Mouse (Mus musculus): ENCODE data around the gene Il18. TPM values are rescaled to one million over a fixed set of nuclear protein-coding genes. Genes with fewer than 3 reads are reported as not detected.
"Not testable (repeated sequence)": the region's sequence is repeated elsewhere in the genome, so short reads cannot be mapped to it uniquely, and the experiment has no call there.

Il18 gene
- total and polyA plus RNA-seq, 3 experiments, result not detected

DNA sequence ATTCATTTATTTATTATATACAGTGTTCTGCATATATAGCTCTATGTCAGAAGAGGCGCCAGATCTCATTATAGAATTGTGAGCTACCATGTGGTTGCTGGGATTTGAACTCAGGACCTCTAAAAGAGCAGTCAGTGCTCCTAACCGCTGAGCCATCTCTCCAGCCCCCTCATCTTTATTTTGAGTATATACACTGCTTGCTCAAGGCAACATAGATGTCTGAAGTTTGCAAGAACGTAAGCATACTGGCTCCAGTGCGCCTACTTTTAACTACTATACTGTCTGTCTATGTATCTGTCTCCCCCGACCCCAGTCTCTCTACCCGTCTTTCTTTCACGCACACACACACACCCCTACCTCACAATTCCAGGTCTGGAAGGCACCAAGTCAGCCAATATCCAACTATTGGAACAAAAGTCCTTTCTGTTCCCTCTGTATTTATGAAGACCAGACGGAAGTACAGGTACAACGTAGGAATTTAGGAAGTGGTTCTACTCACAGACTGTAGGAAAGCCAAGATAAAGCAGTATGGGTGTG is 63.2 kb downstream of the Il18 start:
- Histone ChIP-seq H3K4me1 (ENCODE audit: insufficient read depth, low read depth, low read length) (peaks cover 34% of the 10 kb centered on the region), H3K9me3 (replicated peaks) (no peaks in the 10 kb centered on the region), H3K4me3 (ENCODE audit: low read depth, low read length) (peak overlapping the region; percentile 93), H3K36me3 (replicated peaks) (peaks cover 29% of the 10 kb centered on the region), H3K27me3 (ENCODE audit: insufficient read depth, low read length) (no peaks in the 10 kb centered on the region)
- no peak for TF ChIP-seq GATA2 (IDR thresholded peaks at IDR 0.05; ENCODE audit: borderline replicate concordance, low read depth, low read length)
- TF ChIP-seq POLR2AphosphoS5 (IDR thresholded peaks at IDR 0.05; ENCODE audit: insufficient replicate concordance, low read depth, low read length), result no peak
- no peak for TF ChIP-seq TAL1 (conservative IDR thresholded peaks at IDR 0.05; ENCODE audit: low read depth, low read length)
- TF ChIP-seq GATA1 (IDR thresholded peaks at IDR 0.05; ENCODE audit: borderline replicate concordance, low read length), result no peak
- no peak for TF ChIP-seq CTCF (IDR thresholded peaks at IDR 0.05; ENCODE audit: low read depth, low read length)
- no peak for DNase-seq (ENCODE audit: low spot score)
- ATAC-seq (ENCODE audit: extremely low read depth, insufficient number of reproducible peaks, low FRiP score, poor library complexity, severe bottlenecking), result no peak

DNA sequence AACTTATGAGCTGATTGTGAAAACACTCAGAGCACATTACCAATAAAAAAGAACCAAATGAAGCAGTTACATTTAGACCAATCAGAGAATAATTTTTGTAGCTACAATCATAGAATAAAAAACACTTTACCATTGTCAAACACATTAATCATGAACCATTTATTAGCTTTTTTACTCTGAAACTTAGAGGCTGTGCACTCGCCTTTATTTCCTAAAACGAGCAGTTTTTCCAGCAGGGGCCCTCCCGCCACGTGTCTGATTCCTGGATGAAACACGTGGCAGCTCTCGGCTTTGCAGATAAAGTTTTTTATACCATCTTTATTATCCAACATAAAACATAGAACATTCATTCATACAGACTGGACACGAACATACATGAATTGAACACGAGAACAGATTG is 76.3 kb downstream of the Il18 start:
- H3K4me3 ChIP-seq (ENCODE audit: low read depth, low read length); DNase-seq (ENCODE audit: low spot score); H3K9me3 ChIP-seq (replicated peaks); ATAC-seq (ENCODE audit: extremely low read depth, insufficient number of reproducible peaks, low FRiP score, poor library complexity, severe bottlenecking); H3K27me3 ChIP-seq (ENCODE audit: insufficient read depth, low read length): not testable (repeated sequence)
- Histone ChIP-seq H3K36me3 (replicated peaks) (peaks cover 30% of the 10 kb centered on the region), H3K4me1 (ENCODE audit: insufficient read depth, low read depth, low read length) (peaks cover 10% of the 10 kb centered on the region)

Other genes starting within 250 kb of the Il18 start
- 413 and 549 TPM in 2 replicates for gene Rpl10-ps3, start 209.9 kb upstream of the Il18 start, total RNA-seq (2014; fragmentation: Nextera tagmentation)
- gene Rpl10-ps3, start 209.9 kb upstream of the Il18 start, total RNA-seq (2017), result 205 and 318 TPM in 2 replicates
- gene Rpl10-ps3, start 209.9 kb upstream of the Il18 start, polyA plus RNA-seq (2012), result 26.8 and 29.1 TPM in 2 replicates
- gene Plet1, start 60.3 kb upstream of the Il18 start, total RNA-seq (2014; fragmentation: Nextera tagmentation), result not detected in 2 replicates
- gene Plet1, start 60.3 kb upstream of the Il18 start, total RNA-seq (2017), result 0.17 TPM in 1 of 2 replicates, not detected in the other
- 0.08 TPM in 1 of 2 replicates, not detected in the other for gene Plet1, start 60.3 kb upstream of the Il18 start, polyA plus RNA-seq (2012)
- gene Pts, start 26.1 kb upstream of the Il18 start, total RNA-seq (2014; fragmentation: Nextera tagmentation), result 43.9 and 48.2 TPM in 2 replicates
- gene Pts, start 26.1 kb upstream of the Il18 start, total RNA-seq (2017), result 52.3 and 59.4 TPM in 2 replicates
- gene Pts, start 26.1 kb upstream of the Il18 start, polyA plus RNA-seq (2012), result 7.1 and 14.6 TPM in 2 replicates
- gene Bco2, start 354 bp downstream of the Il18 start, total RNA-seq (2014; fragmentation: Nextera tagmentation), result 0.34 TPM in 1 of 2 replicates, not detected in the other
- 0.11 TPM in 1 of 2 replicates, not detected in the other for gene Bco2, start 354 bp downstream of the Il18 start, total RNA-seq (2017)
- gene Bco2, start 354 bp downstream of the Il18 start, polyA plus RNA-seq (2012), result not detected in 2 replicates
- not detected in 2 replicates for gene Tex12, start 6.5 kb downstream of the Il18 start, total RNA-seq (2014; fragmentation: Nextera tagmentation)
- gene Tex12, start 6.5 kb downstream of the Il18 start, total RNA-seq (2017), result not detected in 2 replicates
- gene Tex12, start 6.5 kb downstream of the Il18 start, polyA plus RNA-seq (2012), result not detected in 2 replicates
- 103 and 109 TPM in 2 replicates for gene Sdhd, start 49.0 kb downstream of the Il18 start, total RNA-seq (2014; fragmentation: Nextera tagmentation)
- 267 and 296 TPM in 2 replicates for gene Sdhd, start 49.0 kb downstream of the Il18 start, total RNA-seq (2017)
- gene Sdhd, start 49.0 kb downstream of the Il18 start, polyA plus RNA-seq (2012), result 32.3 and 45.2 TPM in 2 replicates
- gene Timm8b, start 49.1 kb downstream of the Il18 start, total RNA-seq (2014; fragmentation: Nextera tagmentation), result 88.9 and 111 TPM in 2 replicates
- 353 and 447 TPM in 2 replicates for gene Timm8b, start 49.1 kb downstream of the Il18 start, total RNA-seq (2017)
- 11.1 and 14.8 TPM in 2 replicates for gene Timm8b, start 49.1 kb downstream of the Il18 start, polyA plus RNA-seq (2012)
- 3.6 and 3.7 TPM in 2 replicates for gene Pih1d2, start 62.5 kb downstream of the Il18 start, total RNA-seq (2014; fragmentation: Nextera tagmentation)
- 2.5 and 6.5 TPM in 2 replicates for gene Pih1d2, start 62.5 kb downstream of the Il18 start, total RNA-seq (2017)
- gene Pih1d2, start 62.5 kb downstream of the Il18 start, polyA plus RNA-seq (2012), result 0.39 and 0.41 TPM in 2 replicates
- gene Nkapd1, start 62.6 kb downstream of the Il18 start, total RNA-seq (2014; fragmentation: Nextera tagmentation), result 45.5 and 49.7 TPM in 2 replicates
- gene Nkapd1, start 62.6 kb downstream of the Il18 start, total RNA-seq (2017), result 24.6 and 31.0 TPM in 2 replicates
- gene Nkapd1, start 62.6 kb downstream of the Il18 start, polyA plus RNA-seq (2012), result 8.0 and 9.7 TPM in 2 replicates
- 60.6 and 61.3 TPM in 2 replicates for gene Dlat, start 105.0 kb downstream of the Il18 start, total RNA-seq (2014; fragmentation: Nextera tagmentation)
- gene Dlat, start 105.0 kb downstream of the Il18 start, total RNA-seq (2017), result 55.2 and 60.0 TPM in 2 replicates
- 36.1 and 47.2 TPM in 2 replicates for gene Dlat, start 105.0 kb downstream of the Il18 start, polyA plus RNA-seq (2012)
- not detected in 2 replicates for gene Dixdc1, start 184.7 kb downstream of the Il18 start, total RNA-seq (2014; fragmentation: Nextera tagmentation)
- under 0.01 and 0.27 TPM in 2 replicates for gene Dixdc1, start 184.7 kb downstream of the Il18 start, total RNA-seq (2017)
- not detected in 2 replicates for gene Dixdc1, start 184.7 kb downstream of the Il18 start, polyA plus RNA-seq (2012)
- not detected in 2 replicates for gene 2310030G06Rik, start 191.7 kb downstream of the Il18 start, total RNA-seq (2014; fragmentation: Nextera tagmentation)
- 0.58 and 1.1 TPM in 2 replicates for gene 2310030G06Rik, start 191.7 kb downstream of the Il18 start, total RNA-seq (2017)
- gene 2310030G06Rik, start 191.7 kb downstream of the Il18 start, polyA plus RNA-seq (2012), result not detected in 2 replicates
- gene Cryab, start 196.5 kb downstream of the Il18 start, total RNA-seq (2014; fragmentation: Nextera tagmentation), result not detected in 2 replicates
- gene Cryab, start 196.5 kb downstream of the Il18 start, total RNA-seq (2017), result 0.11 TPM in 1 of 2 replicates, not detected in the other
- gene Cryab, start 196.5 kb downstream of the Il18 start, polyA plus RNA-seq (2012), result not detected in 2 replicates
- not detected in 2 replicates for gene Hspb2, start 197.5 kb downstream of the Il18 start, total RNA-seq (2014; fragmentation: Nextera tagmentation)
- gene Hspb2, start 197.5 kb downstream of the Il18 start, total RNA-seq (2017), result not detected in 2 replicates
- gene Hspb2, start 197.5 kb downstream of the Il18 start, polyA plus RNA-seq (2012), result not detected in 2 replicates
- gene Fdxacb1, start 213.4 kb downstream of the Il18 start, total RNA-seq (2014; fragmentation: Nextera tagmentation), result 6.4 and 13.3 TPM in 2 replicates
- 9.1 and 9.2 TPM in 2 replicates for gene Fdxacb1, start 213.4 kb downstream of the Il18 start, total RNA-seq (2017)
- gene Fdxacb1, start 213.4 kb downstream of the Il18 start, polyA plus RNA-seq (2012), result 1.0 and 1.7 TPM in 2 replicates
- 29.3 and 35.3 TPM in 2 replicates for gene Alg9, start 220.2 kb downstream of the Il18 start, total RNA-seq (2014; fragmentation: Nextera tagmentation)
- 20.6 and 21.9 TPM in 2 replicates for gene Alg9, start 220.2 kb downstream of the Il18 start, total RNA-seq (2017)
- 14.8 and 18.0 TPM in 2 replicates for gene Alg9, start 220.2 kb downstream of the Il18 start, polyA plus RNA-seq (2012)
- 59.2 and 70.6 TPM in 2 replicates for gene 1110032A03Rik, start 220.7 kb downstream of the Il18 start, total RNA-seq (2014; fragmentation: Nextera tagmentation)
- gene 1110032A03Rik, start 220.7 kb downstream of the Il18 start, total RNA-seq (2017), result 23.1 and 23.5 TPM in 2 replicates
- gene 1110032A03Rik, start 220.7 kb downstream of the Il18 start, polyA plus RNA-seq (2012), result 1.2 and 2.0 TPM in 2 replicates